Mouse (Mus musculus) spleen, adult 2 months (tissue): ENCODE results near the gene Armc9. TPM values are rescaled to one million over a fixed set of nuclear protein-coding genes. Genes with fewer than 3 reads are reported as not detected.

Experiments
- DNase-seq, 2 experiments: peaks; one replicate each; pipeline versions ENCODE4 v3.0.0 to v3.0.0-alpha.2; 2012 to 2021; ENCODE audit warnings: low spot score in 2 of 2, low read depth in 1 of 2
- H3K27ac ChIP-seq: fragments of 200-500 bp; 2 replicates; pipeline ENCODE4 v1.5.1; 2012; ENCODE audit warnings: low read length, inconsistent platforms; ENCODE audit not compliant: insufficient read depth
- H3K27me3 ChIP-seq: fragments of 200-500 bp; 2 replicates; pipeline ENCODE4 v1.6.1; 2012; ENCODE audit warnings: mild to moderate bottlenecking, moderate library complexity, low read length, inconsistent platforms; ENCODE audit not compliant: control insufficient read depth, insufficient read depth
- H3K36me3 ChIP-seq: fragments of 200-500 bp; 2 replicates; pipeline ENCODE4 v1.6.1; 2012; ENCODE audit warnings: mild to moderate bottlenecking, low read length, inconsistent platforms; ENCODE audit not compliant: control insufficient read depth, insufficient read depth
- H3K4me1 ChIP-seq: fragments of 200-500 bp; 2 replicates; pipeline ENCODE4 v1.6.1; 2011; ENCODE audit warnings: inconsistent platforms; ENCODE audit not compliant: control insufficient read depth, insufficient read depth, insufficient read length
- H3K4me3 ChIP-seq: fragments of 200-500 bp; 2 replicates; pipeline ENCODE4 v1.5.1; 2011; ENCODE audit warnings: mild to moderate bottlenecking, inconsistent platforms; ENCODE audit not compliant: insufficient read depth, insufficient read length; ENCODE audit errors: extremely low read depth
- CTCF ChIP-seq: fragments of 200-500 bp; IDR thresholded peaks from 2 replicates; pipeline ENCODE4 v1.5.1; 2011; ENCODE audit warnings: mild to moderate bottlenecking, inconsistent platforms; ENCODE audit not compliant: insufficient read depth, insufficient read length, insufficient replicate concordance; ENCODE audit errors: extremely low read depth
- POLR2A ChIP-seq: fragments of 200-500 bp; IDR thresholded peaks from 2 replicates; pipeline ENCODE4 v1.6.1; 2011; ENCODE audit warnings: low read depth, low read length, inconsistent platforms
- WGBS: fragments of 180-500 bp; shearing (Covaris S2); methylation state at CpG from one replicate; pipeline ENCODE4 v1.1.7; 2018; 5-methylcytosine and 5-hydroxymethylcytosine counted together
- polyA plus RNA-seq: library from polyadenylated mRNA; depleted of rRNA; stranded (reverse); fragments of >200 nt; gene quantifications from 2 replicates; pipeline ENCODE4 v1.2.3, GENCODE M21; 2012

The Armc9 gene
- polyA plus RNA-seq, 1 experiment = 2.7 TPM

DNA sequence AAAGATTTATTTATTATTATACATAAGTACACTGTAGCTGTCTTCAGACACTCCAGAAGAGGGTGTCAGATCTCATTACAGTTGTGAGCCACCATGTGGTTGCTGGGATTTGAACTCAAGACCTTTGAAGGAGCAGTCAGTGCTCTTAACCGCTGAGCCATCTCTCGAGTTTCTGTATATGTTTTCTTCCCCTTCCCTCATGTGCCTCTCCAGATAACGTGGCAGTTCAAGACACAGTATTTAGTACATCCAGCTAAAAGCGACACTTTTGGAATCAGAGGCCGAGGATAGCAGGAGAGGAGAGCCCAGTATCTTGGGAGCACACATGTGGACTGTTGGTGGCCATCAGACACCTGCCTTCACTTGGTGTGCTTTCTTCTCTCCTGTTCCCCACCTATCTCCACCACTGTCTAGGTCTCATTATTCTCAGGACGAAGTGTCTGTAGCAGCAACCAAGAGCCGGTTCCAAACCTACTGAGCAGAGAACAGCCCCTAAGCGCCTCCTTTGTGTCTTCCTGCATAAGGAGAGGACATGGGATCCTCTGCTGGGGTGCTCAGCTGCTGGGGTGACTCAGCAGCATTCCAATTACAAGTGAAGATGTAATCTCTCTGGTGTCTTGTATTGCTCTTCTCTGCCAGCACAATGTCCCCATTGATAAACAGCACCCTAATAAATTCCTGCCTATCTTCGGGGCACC, 114.1 kb downstream of the Armc9 start:
- Histone ChIP-seq H3K4me3 (no peak overlapping the region), H3K4me1 (peaks cover 25% of the 10 kb centered on the region; the same call in 1 of the 2 replicates), H3K27me3 (no peaks in the 10 kb centered on the region), H3K27ac (no peak overlapping the region), H3K36me3 (no peaks in the 10 kb centered on the region)
- no peak for TF ChIP-seq CTCF
- TF ChIP-seq POLR2A = no peak
- no peak for DNase-seq
- WGBS = 79% methylated on average over 9 of the region's 9 CpGs

DNA sequence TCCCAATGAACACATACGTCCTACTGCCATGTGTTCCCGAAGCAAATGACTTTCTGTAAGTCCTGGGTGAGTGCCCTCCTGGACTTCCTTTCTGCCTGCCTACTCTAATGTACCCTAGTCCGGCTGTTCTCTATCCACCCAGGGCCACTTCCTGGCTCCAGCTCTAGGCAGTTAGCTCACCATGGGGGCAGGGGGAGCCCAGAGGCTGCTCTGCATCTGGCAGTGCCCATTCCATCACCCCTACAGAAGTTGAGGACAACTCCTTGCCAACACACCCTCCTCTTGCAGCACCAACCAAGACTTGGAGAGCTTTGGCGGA, 114.6 kb downstream of the Armc9 start:
- H3K27ac ChIP-seq = no peak overlapping the region
- DNase-seq = no peak
- WGBS = 69% methylated on average over 4 of the region's 4 CpGs

DNA sequence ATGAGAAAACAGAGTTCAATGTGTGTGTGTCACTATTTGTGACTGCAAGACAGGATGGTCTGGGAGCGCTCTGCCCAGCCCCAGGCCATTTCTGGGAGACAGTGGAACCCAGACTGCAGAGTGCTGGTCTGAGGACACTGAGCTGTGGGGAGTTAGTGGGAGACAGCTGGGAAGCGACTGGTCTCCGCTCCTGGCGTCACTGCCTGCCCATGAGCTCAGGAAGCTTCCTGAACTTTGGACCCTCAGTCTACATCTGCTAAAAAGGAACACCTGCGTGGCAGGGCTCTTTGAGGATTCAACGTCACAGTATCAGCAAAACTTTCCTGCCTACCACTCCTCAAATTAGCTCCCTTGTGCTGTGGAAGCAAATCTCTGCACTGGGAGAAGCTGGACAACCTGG, 117.1 kb downstream of the Armc9 start:
- no peak for TF ChIP-seq POLR2A
- no peak overlapping the region for H3K27ac ChIP-seq

More for the DNA sequence above, 114.6 kb downstream of the Armc9 start:
- H3K4me1 ChIP-seq = peaks cover 20% of the 10 kb centered on the region; the same call in 1 of the 2 replicates
- TF ChIP-seq CTCF (no peak), POLR2A (no peak)
- no peaks in the 10 kb centered on the region for H3K36me3 ChIP-seq
- H3K4me3 ChIP-seq = no peak overlapping the region
- H3K27me3 ChIP-seq = no peaks in the 10 kb centered on the region

DNA sequence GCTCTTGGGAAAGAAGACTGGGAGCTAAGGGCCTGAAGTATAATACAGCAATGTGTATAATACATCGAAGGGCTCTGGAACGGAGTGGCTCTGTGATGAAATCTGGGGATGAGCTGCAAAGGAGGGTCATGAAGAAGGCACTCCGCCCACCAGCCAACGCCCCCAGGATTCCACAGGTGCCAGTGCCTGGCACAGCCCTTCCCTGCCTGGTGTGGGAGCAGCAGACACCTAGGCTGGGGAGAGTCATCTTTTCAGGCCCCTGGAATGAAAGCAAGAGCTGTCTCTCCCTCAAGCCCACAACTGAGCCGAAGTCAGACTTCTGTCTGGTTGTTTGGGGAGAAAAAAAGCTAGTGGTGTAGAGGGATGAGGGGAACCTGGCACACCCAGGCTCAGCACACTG, 122.5 kb downstream of the Armc9 start:
- H3K36me3 ChIP-seq = peaks cover 4% of the 10 kb centered on the region; the same call in 1 of the 2 replicates
- H3K27me3 ChIP-seq = no peaks in the 10 kb centered on the region
- no peak overlapping the region for H3K27ac ChIP-seq
- no peak overlapping the region for H3K4me3 ChIP-seq
- no peaks in the 10 kb centered on the region for H3K4me1 ChIP-seq
- 93% methylated on average over 5 of the region's 5 CpGs for WGBS
- TF ChIP-seq CTCF = no peak
- no peak for TF ChIP-seq POLR2A
- DNase-seq = no peak

More for the DNA sequence above, 117.1 kb downstream of the Armc9 start:
- 87% methylated on average over 6 of the region's 6 CpGs for WGBS
- peaks cover 3% of the 10 kb centered on the region; the same call in 1 of the 2 replicates for H3K4me1 ChIP-seq
- H3K27me3 ChIP-seq = no peaks in the 10 kb centered on the region
- H3K36me3 ChIP-seq = peaks cover 4% of the 10 kb centered on the region; the same call in 1 of the 2 replicates
- DNase-seq = no peak
- no peak overlapping the region for H3K4me3 ChIP-seq

DNA sequence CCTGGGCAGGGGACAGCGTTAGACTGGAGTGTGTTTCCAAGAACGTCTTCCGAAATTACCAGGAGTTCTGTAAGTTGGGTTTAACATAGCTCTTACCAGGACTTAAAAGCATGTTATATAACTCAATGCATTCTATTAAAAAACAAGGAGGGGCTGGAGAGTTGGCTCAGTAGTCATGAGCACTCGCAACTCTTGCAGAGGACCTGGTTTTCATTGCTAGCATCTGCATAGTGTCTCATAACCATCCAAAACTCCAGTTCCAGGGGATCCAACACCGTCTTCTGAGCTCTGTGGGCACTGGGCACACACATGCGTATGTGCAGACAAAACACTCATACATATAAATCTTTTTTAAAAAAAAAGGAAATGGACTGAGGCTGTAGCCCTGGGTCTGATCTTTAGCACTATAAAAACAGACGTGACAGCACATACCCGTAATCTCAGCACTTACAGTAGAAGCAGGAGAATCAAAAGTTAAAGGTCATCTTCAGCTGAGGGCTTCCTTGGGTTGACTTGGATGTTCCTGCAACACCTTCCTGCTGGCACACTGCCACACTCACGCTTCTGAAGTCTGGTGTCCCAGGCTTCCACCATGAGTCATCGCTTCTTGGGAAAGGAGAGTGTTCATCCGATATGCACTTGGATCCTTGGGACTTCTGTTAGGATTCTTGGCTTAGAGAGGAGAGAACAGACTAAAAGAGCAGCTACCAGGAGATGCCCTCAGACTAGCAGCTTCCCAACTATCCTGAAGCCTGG, 127.4 kb downstream of the Armc9 start:
- H3K27ac ChIP-seq = no peak overlapping the region
- H3K4me1 ChIP-seq = no peaks in the 10 kb centered on the region
- no peak for DNase-seq
- WGBS = 91% methylated on average over 11 of the region's 11 CpGs
- no peaks in the 10 kb centered on the region for H3K36me3 ChIP-seq
- H3K4me3 ChIP-seq = no peak overlapping the region
- no peaks in the 10 kb centered on the region for H3K27me3 ChIP-seq
- TF ChIP-seq CTCF = no peak
- TF ChIP-seq POLR2A = no peak

DNA sequence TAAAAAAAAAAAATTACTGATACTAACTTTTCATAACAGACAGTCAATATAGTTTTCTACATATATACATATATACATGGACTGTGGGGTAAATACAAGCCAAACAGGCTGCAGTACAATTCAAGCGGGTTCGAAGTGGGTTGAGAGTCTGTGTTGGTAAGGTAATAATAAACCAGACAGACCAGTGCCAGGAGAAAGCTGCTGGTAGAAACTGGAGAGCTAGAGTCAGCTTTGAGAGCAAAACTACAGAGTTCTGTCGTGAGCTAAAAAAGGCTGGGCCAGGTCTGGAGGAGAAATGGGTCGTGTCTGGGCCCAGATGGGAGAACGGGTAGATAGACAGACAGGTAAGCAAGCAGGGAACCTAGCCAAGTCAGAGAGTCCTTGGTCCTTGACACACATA, 129.5 kb downstream of the Armc9 start:
- Histone ChIP-seq H3K27me3 (no peaks in the 10 kb centered on the region), H3K4me1 (no peaks in the 10 kb centered on the region), H3K36me3 (no peaks in the 10 kb centered on the region), H3K27ac (no peak overlapping the region), H3K4me3 (no peak overlapping the region)
- no peak for DNase-seq
- TF ChIP-seq CTCF (no peak), POLR2A (no peak)
- WGBS = 96% methylated on average over 5 of the region's 5 CpGs

DNA sequence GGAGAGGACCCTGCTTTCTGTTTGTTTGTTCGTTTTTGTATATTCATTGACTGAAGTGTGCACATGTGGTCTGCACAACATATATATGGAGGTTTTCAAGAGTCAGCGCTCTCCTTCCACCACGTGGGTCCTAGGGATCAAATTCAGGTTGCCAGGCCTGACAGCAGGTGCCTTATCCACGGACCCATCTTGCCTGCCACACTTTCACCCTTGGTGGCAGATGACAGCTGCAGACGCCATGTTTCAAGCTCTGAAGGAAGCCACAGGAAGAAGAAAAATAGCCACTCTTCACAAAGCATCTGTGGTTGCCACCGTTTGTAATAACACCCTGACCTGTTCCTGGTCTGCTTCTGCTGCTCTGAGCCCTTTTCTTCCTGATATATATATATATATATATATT, 130.7 kb downstream of the Armc9 start:
- no peaks in the 10 kb centered on the region for H3K27me3 ChIP-seq
- WGBS = 51% methylated on average over 6 of the region's 6 CpGs
- no peak overlapping the region for H3K4me3 ChIP-seq
- no peaks in the 10 kb centered on the region for H3K36me3 ChIP-seq
- no peaks in the 10 kb centered on the region for H3K4me1 ChIP-seq
- DNase-seq = no peak
- TF ChIP-seq POLR2A = no peak
- TF ChIP-seq CTCF = no peak
- H3K27ac ChIP-seq = no peak overlapping the region
